Mouse (Mus musculus) activated CD4-positive, CD25-positive, alpha-beta regulatory T cell, adult 9 weeks (primary cell): ENCODE measurements around the gene Kmt5a. TPM values are rescaled to one million over a fixed set of nuclear protein-coding genes. Genes with fewer than 3 reads are reported as not detected.

ENCODE experiments used
- polyA plus RNA-seq: library from polyadenylated mRNA; unstranded; fragments of 100-300 nt; shearing (Covaris generic); gene quantifications from one replicate; pipeline ENCODE4 v1.2.1, GENCODE M21; 2017

The Kmt5a gene
- polyA plus RNA-seq = 11.6 TPM

DNA sequence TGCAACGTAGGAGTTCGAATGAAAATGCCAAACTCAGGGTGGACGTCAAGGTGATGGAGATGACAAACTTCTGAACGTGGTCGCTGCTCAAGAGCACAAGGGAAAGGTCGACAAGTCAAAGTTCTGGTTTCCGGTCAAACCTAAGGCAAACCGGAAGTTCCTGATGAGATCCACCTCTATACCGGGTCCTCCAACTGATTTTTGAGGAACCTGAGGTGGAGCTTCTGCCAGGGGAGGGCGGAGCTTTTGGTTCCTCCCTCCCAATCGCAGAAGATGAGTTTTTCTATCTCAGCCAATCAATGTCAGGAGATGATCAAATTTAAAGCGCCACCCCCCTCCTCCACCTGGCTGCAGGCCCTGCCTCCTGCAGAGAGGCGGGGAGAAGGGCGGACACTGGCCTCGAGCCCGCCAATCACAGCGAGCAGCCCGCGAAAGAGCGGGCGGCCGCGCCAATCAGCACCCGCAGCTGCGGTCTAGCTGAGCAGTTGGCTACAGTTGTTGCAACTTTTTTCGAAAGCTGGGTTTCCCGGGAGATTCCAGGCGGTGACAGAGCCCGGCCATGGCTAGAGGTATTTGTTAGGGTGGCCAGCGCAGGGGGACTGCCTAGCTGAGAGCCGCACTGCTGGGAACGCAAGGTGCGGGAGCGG, at the start of gene Kmt5a:
Gene Kmt5a, plus strand, starts transcription at position 484 of the 647 bp plus-strand sequence.

DNA sequence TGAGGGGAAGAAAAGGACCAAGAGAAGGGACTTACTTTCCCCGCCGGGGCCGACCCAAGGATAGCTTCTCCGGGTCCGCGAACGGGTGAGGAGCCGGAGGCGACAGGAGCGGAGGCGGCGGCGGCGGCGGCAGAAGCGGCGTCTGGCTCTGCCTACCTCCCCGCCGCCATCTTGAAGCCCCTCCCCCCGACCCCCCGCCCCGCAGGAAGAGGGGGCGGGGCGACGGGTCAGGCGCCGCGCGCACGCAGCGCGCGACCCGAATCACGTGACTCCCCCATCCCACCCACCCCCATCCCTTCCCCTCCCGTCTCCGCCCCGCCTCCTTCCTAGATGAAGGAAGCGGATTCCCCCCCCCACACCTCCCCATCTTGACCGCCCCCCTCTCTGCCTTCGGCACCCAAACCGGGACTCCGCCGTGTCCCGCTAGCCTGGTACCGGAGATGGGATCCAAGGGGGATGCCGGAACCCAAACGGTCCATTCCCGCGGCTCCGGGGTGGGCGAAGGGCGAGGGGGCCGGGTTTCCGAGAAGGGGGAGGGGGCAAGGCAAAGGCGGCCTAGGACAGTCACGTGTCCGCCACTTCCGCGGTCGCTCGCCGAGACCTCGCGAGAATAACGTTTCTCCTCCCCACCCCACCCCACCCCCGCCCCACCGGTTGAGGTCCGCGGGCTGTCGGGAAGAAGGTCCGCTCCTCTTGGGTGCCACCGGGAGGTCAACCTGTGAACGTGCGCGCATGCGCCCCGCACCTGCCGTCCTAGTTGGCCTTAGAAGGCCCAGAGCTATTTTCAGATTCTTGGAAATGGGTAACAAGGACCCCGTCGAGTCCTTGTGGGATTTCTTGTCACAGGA, 14.1 kb upstream of the Kmt5a start, which contains the start of gene Sbno1:
Gene Sbno1, minus strand, starts transcription at position 590 of the 848 bp plus-strand sequence.

DNA sequence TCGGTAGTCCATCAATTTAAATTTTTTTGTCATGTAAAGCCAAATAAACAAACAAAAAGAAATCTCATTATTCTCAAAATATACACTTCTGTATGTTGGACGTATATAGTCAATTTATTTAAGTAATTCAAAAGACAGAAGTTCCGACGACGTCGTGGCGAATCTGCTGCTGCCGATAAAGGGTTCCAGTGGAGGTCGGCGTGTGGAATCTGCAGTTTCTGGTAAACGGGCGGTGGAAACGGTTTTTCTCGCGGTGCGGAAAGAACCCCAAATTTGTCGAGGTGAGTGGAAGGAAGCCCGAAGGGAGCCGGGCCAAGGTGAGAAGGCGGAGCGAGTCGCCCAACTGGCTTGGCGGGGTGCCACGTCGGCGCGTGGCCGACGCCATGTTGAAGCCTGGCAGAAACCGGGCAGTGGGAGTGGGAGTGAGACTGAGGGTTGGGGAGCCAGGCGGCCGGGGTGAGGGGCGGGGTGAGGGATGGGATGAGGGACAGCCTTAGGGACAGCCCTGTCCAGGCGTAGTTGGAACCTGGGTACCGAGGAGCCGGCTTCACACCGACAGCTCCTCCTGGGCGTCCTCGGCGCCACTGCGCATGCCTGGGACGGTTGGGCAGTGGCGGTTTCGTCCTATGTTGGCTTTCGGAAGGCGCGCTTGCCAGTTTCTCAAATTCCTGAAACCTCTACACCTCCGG, 43.4 kb downstream of the Kmt5a start, which contains the start of gene Snrnp35:
Gene Snrnp35, plus strand, starts transcription at position 169 of the 689 bp plus-strand sequence.

Other genes starting within 250 kb of the Kmt5a start
- gene Pitpnm2, start 190.2 kb upstream of the Kmt5a start, polyA plus RNA-seq = 9.1 TPM
- 20.7 TPM for gene Mphosph9, start 112.0 kb upstream of the Kmt5a start, polyA plus RNA-seq
- gene 2810006K23Rik, start 111.8 kb upstream of the Kmt5a start, polyA plus RNA-seq = 15.4 TPM
- gene Cdk2ap1, start 76.8 kb upstream of the Kmt5a start, polyA plus RNA-seq = 8.0 TPM
- 132 TPM for gene Sbno1, start 13.9 kb upstream of the Kmt5a start, polyA plus RNA-seq
- gene Rilpl2, start 38.4 kb downstream of the Kmt5a start, polyA plus RNA-seq = 117 TPM
- gene Snrnp35, start 43.2 kb downstream of the Kmt5a start, polyA plus RNA-seq = 7.0 TPM
- 1.6 TPM for gene Rilpl1, start 91.5 kb downstream of the Kmt5a start, polyA plus RNA-seq
- gene Tmed2, start 100.8 kb downstream of the Kmt5a start, polyA plus RNA-seq = 51.7 TPM
- gene Ddx55, start 112.9 kb downstream of the Kmt5a start, polyA plus RNA-seq = 25.2 TPM
- gene Eif2b1, start 139.2 kb downstream of the Kmt5a start, polyA plus RNA-seq = 43.4 TPM
- gene Gtf2h3, start 139.2 kb downstream of the Kmt5a start, polyA plus RNA-seq = 55.4 TPM
- gene Atp6v0a2, start 188.6 kb downstream of the Kmt5a start, polyA plus RNA-seq = 73.6 TPM